Mouse (Mus musculus) kidney, adult 2 months (tissue): ENCODE data around the gene Dnajc28.

ENCODE experiments used
- CTCF ChIP-seq: fragments of 200-500 bp; conservative IDR thresholded peaks from 2 replicates; pipeline ENCODE4 v1.5.1; 2011; ENCODE audit warnings: low read depth, mild to moderate bottlenecking, control low read depth, low read length, moderate library complexity, mixed read lengths; ENCODE audit not compliant: insufficient read depth, insufficient read length
- POLR2A ChIP-seq: fragments of 200-500 bp; IDR thresholded peaks from one replicate; pipeline ENCODE4 v1.6.1; 2011; ENCODE audit warnings: low read depth, low read length, control low read depth

GRCm38 (mm10) chr16:91568960-91569359 is 49.9 kb downstream of the Dnajc28 start:
- no peak for TF ChIP-seq POLR2A
- TF ChIP-seq CTCF, result no peak
